Mouse (Mus musculus) CH12.LX (cell line): ENCODE results near the gene Sh3rf3. TPM values are rescaled to one million over a fixed set of nuclear protein-coding genes. Genes with fewer than 3 reads are reported as not detected.

ENCODE experiments used
- DNase-seq: peaks from one replicate; pipeline ENCODE4 v3.0.0-alpha.2; 2013; ENCODE audit errors: extremely low read depth
- H3K27ac ChIP-seq: 2 replicates; pipeline ENCODE4 v1.5.1; 2012; ENCODE audit warnings: low read depth, mild to moderate bottlenecking, control low read depth, moderate library complexity; ENCODE audit not compliant: insufficient read depth
- H3K27me3 ChIP-seq: replicated peaks from 2 replicates; pipeline ENCODE3; 2012; ENCODE audit warnings: inconsistent platforms
- H3K36me3 ChIP-seq, 2 experiments: replicated peaks in 1 of 2; 2 replicates each; pipeline versions ENCODE3 to v1.6.1; 2012; ENCODE audit warnings: inconsistent platforms in 1 of 2, low read length in 1 of 2, mild to moderate bottlenecking in 1 of 2, mixed read lengths in 1 of 2, moderate library complexity in 1 of 2; ENCODE audit not compliant: control insufficient read depth in 1 of 2, insufficient read depth in 1 of 2
- H3K4me1 ChIP-seq, 2 experiments: 2 replicates each; pipeline ENCODE4 v1.6.1; 2012; ENCODE audit warnings: inconsistent platforms in 1 of 2, moderate library complexity in 1 of 2; ENCODE audit not compliant: insufficient read depth in 2 of 2, control insufficient read depth in 1 of 2
- H3K4me2 ChIP-seq: 2 replicates; pipeline ENCODE4 v1.6.1; 2012; ENCODE audit warnings: low read depth, mild to moderate bottlenecking, control low read depth; ENCODE audit not compliant: poor library complexity, insufficient read depth, severe bottlenecking
- H3K4me3 ChIP-seq, 3 experiments: fragments of 150-350 bp in 1 of 3; sonication (generic) in 1 of 3; replicated peaks in 1 of 3; 2 replicates each; pipeline versions ENCODE3 to v1.5.1; 2011 to 2012; ENCODE audit warnings: low read depth in 2 of 3, low read length in 2 of 3, mild to moderate bottlenecking in 2 of 3, moderate library complexity in 2 of 3, control low read depth in 1 of 3, improper control_type of control experiment in 1 of 3, inconsistent platforms in 1 of 3, mixed read lengths in 1 of 3; ENCODE audit not compliant: poor library complexity in 1 of 3
- H3K79me2 ChIP-seq: replicated peaks from 2 replicates; pipeline ENCODE4 v1.6.1; 2012; ENCODE audit warnings: mild to moderate bottlenecking, moderate library complexity; ENCODE audit not compliant: control insufficient read depth, poor library complexity, insufficient read depth, severe bottlenecking; ENCODE audit errors: extremely low read depth
- H3K9ac ChIP-seq: 2 replicates; pipeline ENCODE4 v1.6.1; 2012; ENCODE audit warnings: low read depth, mild to moderate bottlenecking, control low read depth, moderate library complexity; ENCODE audit not compliant: insufficient read depth
- H3K9me3 ChIP-seq: replicated peaks from 2 replicates; pipeline ENCODE3; 2012; ENCODE audit warnings: low read length, inconsistent platforms, mixed read lengths
- BHLHE40 ChIP-seq: IDR thresholded peaks from 2 replicates; pipeline ENCODE4 v1.6.1; 2011; ENCODE audit warnings: mild to moderate bottlenecking, low read depth, low read length, improper control_type of control experiment
- CHD1 ChIP-seq: IDR thresholded peaks from 2 replicates; pipeline ENCODE4 v1.6.1; 2012; ENCODE audit warnings: low read depth, low read length, improper control_type of control experiment, inconsistent platforms
- CHD2 ChIP-seq: IDR thresholded peaks from 2 replicates; pipeline ENCODE4 v1.6.1; 2011; ENCODE audit warnings: low read length, improper control_type of control experiment
- CTCF ChIP-seq, 2 experiments: IDR thresholded peaks in 1 of 2; conservative IDR thresholded peaks in 1 of 2; 2 replicates each; pipeline ENCODE4 v1.5.1; 2011 to 2012; ENCODE audit warnings: low read depth in 2 of 2, low read length in 2 of 2, improper control_type of control experiment in 1 of 2, inconsistent platforms in 1 of 2, mild to moderate bottlenecking in 1 of 2, moderate library complexity in 1 of 2
- E2F4 ChIP-seq: IDR thresholded peaks from 2 replicates; pipeline ENCODE4 v1.6.1; 2011; ENCODE audit warnings: low read depth, low read length, improper control_type of control experiment; ENCODE audit not compliant: insufficient replicate concordance
- EP300 ChIP-seq: IDR thresholded peaks from 2 replicates; pipeline ENCODE4 v1.6.1; 2011; ENCODE audit warnings: low read length, improper control_type of control experiment
- ETS1 ChIP-seq: conservative IDR thresholded peaks from 2 replicates; pipeline ENCODE4 v1.6.1; 2012; ENCODE audit warnings: low read depth, mild to moderate bottlenecking, inconsistent platforms, low read length, improper control_type of control experiment, moderate library complexity
- HCFC1 ChIP-seq: IDR thresholded peaks from 2 replicates; pipeline ENCODE4 v1.6.1; 2012; ENCODE audit warnings: low read depth, mild to moderate bottlenecking, inconsistent platforms, low read length, improper control_type of control experiment
- IRF4 ChIP-seq: IDR thresholded peaks from 2 replicates; pipeline ENCODE4 v1.6.1; 2014; ENCODE audit warnings: low read depth, mild to moderate bottlenecking, inconsistent platforms, low read length, improper control_type of control experiment
- JUN ChIP-seq: IDR thresholded peaks from 2 replicates; pipeline ENCODE4 v1.6.1; 2011; ENCODE audit warnings: low read depth, mild to moderate bottlenecking, low read length, improper control_type of control experiment, moderate library complexity; ENCODE audit not compliant: insufficient read depth
- MAFK ChIP-seq: IDR thresholded peaks from 2 replicates; pipeline ENCODE4 v1.6.1; 2011; ENCODE audit warnings: low read length, improper control_type of control experiment; ENCODE audit not compliant: insufficient replicate concordance
- NELFE ChIP-seq: IDR thresholded peaks from 2 replicates; pipeline ENCODE4 v1.6.1; 2011; ENCODE audit warnings: low read depth, low read length, improper control_type of control experiment
- POLR2AphosphoS2 ChIP-seq: IDR thresholded peaks from 2 replicates; pipeline ENCODE4 v1.6.1; 2011; ENCODE audit warnings: low read depth, low read length, improper control_type of control experiment
- SIN3A ChIP-seq: IDR thresholded peaks from 2 replicates; pipeline ENCODE4 v1.6.1; 2012; ENCODE audit warnings: low read length, improper control_type of control experiment, inconsistent platforms
- TBP ChIP-seq: conservative IDR thresholded peaks from 2 replicates; pipeline ENCODE4 v1.6.1; 2011; ENCODE audit warnings: low read depth, low read length, improper control_type of control experiment
- TCF12 ChIP-seq: IDR thresholded peaks from 2 replicates; pipeline ENCODE4 v1.6.1; 2014; ENCODE audit warnings: low read depth, mild to moderate bottlenecking, inconsistent platforms, low read length, improper control_type of control experiment
- UBTF ChIP-seq: IDR thresholded peaks from 2 replicates; pipeline ENCODE4 v1.6.1; 2012; ENCODE audit warnings: low read depth, mild to moderate bottlenecking, inconsistent platforms, low read length, improper control_type of control experiment, moderate library complexity
- USF1 ChIP-seq: IDR thresholded peaks from 2 replicates; pipeline ENCODE4 v1.6.1; 2014; ENCODE audit warnings: low read depth, mild to moderate bottlenecking, inconsistent platforms, low read length, improper control_type of control experiment
- USF2 ChIP-seq: conservative IDR thresholded peaks from 2 replicates; pipeline ENCODE4 v1.6.1; 2011; ENCODE audit warnings: low read depth, low read length, improper control_type of control experiment
- ZNF384 ChIP-seq: IDR thresholded peaks from 2 replicates; pipeline ENCODE4 v1.6.1; 2012; ENCODE audit warnings: low read depth, low read length, improper control_type of control experiment, inconsistent platforms
- dilution Hi-C: fragments of 300-500 bp; cut with MboI; formaldehyde crosslinking; loops from 2 replicates; pipeline ENCODE4 v1.14.3; 2020; ENCODE audit warnings: low sequenced_read_pairs; ENCODE audit not compliant: extremely low pct_unique_long_range_greater_than_20kb, extremely low pct_ligation_motif_present
- in situ Hi-C: fragments of 300-500 bp; cut with MboI; formaldehyde crosslinking; loops from 3 replicates; pipeline ENCODE4 v1.14.3; 2019; ENCODE audit warnings: low sequenced_read_pairs, low pct_ligation_motif_present, low pct_unique_long_range_greater_than_20kb, mixed read lengths
- polyA plus RNA-seq: library from polyadenylated mRNA; unstranded; fragments of >175 nt; gene quantifications from 2 replicates; pipeline ENCODE4 v1.2.1, GENCODE M21; 2012; ENCODE audit warnings: low read depth; ENCODE audit not compliant: insufficient read length
- total RNA-seq, 2 experiments: library from RNA; depleted of rRNA; stranded (reverse); fragments of 300-350 nt in 1 of 2; fragments of >200 nt in 1 of 2; gene quantifications; 2 replicates each; pipeline ENCODE4 v1.2.3; 2012 to 2014

Gene Sh3rf3
- total and polyA plus RNA-seq, 3 experiments = 0.13 to 0.64 TPM; not detected in 1

DNA sequence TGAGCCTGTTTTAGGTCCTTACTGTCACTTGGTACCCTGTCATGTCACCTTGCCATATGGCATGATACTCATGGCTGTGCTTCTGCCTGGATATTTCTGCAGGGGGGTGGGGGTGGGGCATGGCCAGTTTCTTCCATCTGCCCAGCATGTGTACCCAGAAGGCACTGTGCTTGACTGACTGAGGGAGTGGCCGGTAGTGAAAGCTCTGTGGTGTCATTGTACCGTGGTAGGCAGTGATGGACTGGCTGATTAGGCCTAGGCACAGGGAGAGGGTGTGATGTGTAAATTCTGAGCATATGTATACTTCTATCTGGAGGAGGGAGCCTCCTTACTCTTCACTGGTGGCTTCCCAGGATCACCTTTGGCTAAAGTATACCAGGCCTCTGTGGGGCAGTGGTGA is 51.6 kb downstream of the Sh3rf3 start:
- no peaks in the 10 kb centered on the region for H3K4me1 ChIP-seq
- no peak overlapping the region for H3K4me2 ChIP-seq
- H3K36me3 ChIP-seq = no peaks in the 10 kb centered on the region
- H3K9ac ChIP-seq = no peak overlapping the region
- DNase-seq = no peak
- H3K79me2 ChIP-seq = no peaks in the 10 kb centered on the region
- no peak for TF ChIP-seq USF2
- no peak for TF ChIP-seq BHLHE40
- TF ChIP-seq EP300 = no peak
- TF ChIP-seq, all 38 proteins: peak for 0
- no peaks in the 10 kb centered on the region for H3K9me3 ChIP-seq
- no peak overlapping the region for H3K4me3 ChIP-seq
- no peak overlapping the region for H3K27ac ChIP-seq
- peaks cover 8% of the 10 kb centered on the region for H3K27me3 ChIP-seq
- dilution Hi-C loops = no loop called here
- in situ Hi-C loops = no loop called here

DNA sequence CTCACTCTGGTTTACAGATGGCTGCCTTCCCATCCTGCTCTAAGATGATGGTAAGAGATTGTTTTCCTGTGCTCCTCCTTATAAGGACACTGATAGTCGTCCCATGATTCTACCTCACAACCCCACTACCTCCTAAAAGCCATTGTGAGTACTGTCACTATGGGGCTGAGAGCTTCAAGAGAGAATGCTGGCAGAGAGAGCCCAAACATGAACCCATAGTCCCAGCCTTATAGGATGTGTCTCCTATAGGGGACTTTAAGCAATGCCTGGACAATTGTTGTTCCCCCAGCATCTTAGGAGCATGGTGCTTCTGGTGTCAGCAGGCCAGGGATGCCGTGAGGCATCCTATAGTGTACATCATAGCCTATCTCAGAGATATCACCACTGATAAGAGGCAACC is 54.4 kb downstream of the Sh3rf3 start:
- no peak overlapping the region for H3K4me2 ChIP-seq
- DNase-seq = no peak
- H3K9ac ChIP-seq = no peak overlapping the region
- no peak overlapping the region for H3K27ac ChIP-seq
- in situ Hi-C loops = no loop called here
- H3K79me2 ChIP-seq = no peaks in the 10 kb centered on the region
- no peaks in the 10 kb centered on the region for H3K4me1 ChIP-seq
- no peak overlapping the region for H3K4me3 ChIP-seq
- H3K9me3 ChIP-seq = no peaks in the 10 kb centered on the region
- peaks cover 14% of the 10 kb centered on the region for H3K27me3 ChIP-seq
- dilution Hi-C loops = no loop called here
- TF ChIP-seq ETS1 (no peak), IRF4 (no peak), NELFE (no peak), JUN (no peak), EP300 (no peak), TBP (no peak), MAFK (no peak), TCF12 (no peak), SIN3A (no peak), HCFC1 (no peak), ZNF384 (no peak), POLR2AphosphoS2 (no peak), CHD2 (no peak), E2F4 (no peak), CHD1 (no peak), CTCF (conservative IDR thresholded peaks at IDR 0.05 in 1 of 2, IDR thresholded peaks at IDR 0.05 in 1 of 2; ENCODE audit: low read depth in 2 of 2, low read length in 2 of 2) (no peak), UBTF (no peak), USF1 (no peak), USF2 (no peak)
- TF ChIP-seq, all 38 proteins: peak for 0
- H3K36me3 ChIP-seq = no peaks in the 10 kb centered on the region
